Mouse (Mus musculus): ENCODE measurements around the gene Pald1. TPM values are rescaled to one million over a fixed set of nuclear protein-coding genes. Genes with fewer than 3 reads are reported as not detected.

Pald1 gene
- polyA plus RNA-seq, 1 experiment from 2014 or later: 19.5 TPM

DNA sequence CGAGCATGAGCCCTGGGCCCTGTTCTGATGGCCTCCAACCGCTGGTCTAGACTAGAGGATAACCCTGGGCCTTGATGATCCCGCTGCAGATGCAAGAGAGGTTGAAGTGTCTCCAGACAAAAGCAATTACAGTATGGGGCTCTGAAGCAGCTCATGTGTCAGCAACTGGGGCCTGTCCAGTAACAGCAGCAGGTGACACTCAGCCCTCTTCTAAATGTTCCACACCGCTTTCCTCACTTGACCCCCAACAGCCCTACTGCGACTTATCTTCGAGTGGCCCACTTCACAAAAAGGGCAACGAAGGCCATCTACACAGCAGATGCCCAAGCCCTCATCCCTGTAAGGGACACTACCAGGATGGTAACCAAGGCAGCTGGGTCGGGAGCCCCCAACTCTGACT is 38.2 kb downstream of the Pald1 start:
- Histone ChIP-seq H3K9ac (ENCODE audit: low read length) (no peak overlapping the region), H3K4me3 (ENCODE audit: control insufficient read depth in 1 of 2, insufficient read depth in 1 of 2, low read depth in 1 of 2, low read length in 2 of 2) (no peak overlapping the region), H3K4me2 (ENCODE audit: low read length) (no peak overlapping the region), H3K4me1 (ENCODE audit: control insufficient read depth in 2 of 2, insufficient read depth in 2 of 2, low read length in 2 of 2) (peaks cover 15 to 26% of the 10 kb centered on the region in 2 experiments), H3K36me3 (ENCODE audit: control insufficient read depth, insufficient read depth, low read length) (peaks cover 77% of the 10 kb centered on the region), H3K27ac (replicated peaks in 1 of 2; ENCODE audit: control insufficient read depth in 1 of 2, insufficient read depth in 1 of 2, low read depth in 2 of 2, low read length in 2 of 2) (no peak overlapping the region), H3K27me3 (ENCODE audit: control insufficient read depth, insufficient read depth, low read length) (no peaks in the 10 kb centered on the region), H3K9me3 (ENCODE audit: control insufficient read depth, low read length) (0 out of 2 replicates have a peak, but pooled peaks cover 3% of the 10 kb centered on the region)
- WGBS: 36% methylated on average over 8 of the region's 8 CpGs
- no peak for ATAC-seq (ENCODE audit: insufficient number of reproducible peaks, insufficient read depth, low FRiP score, low read depth)

DNA sequence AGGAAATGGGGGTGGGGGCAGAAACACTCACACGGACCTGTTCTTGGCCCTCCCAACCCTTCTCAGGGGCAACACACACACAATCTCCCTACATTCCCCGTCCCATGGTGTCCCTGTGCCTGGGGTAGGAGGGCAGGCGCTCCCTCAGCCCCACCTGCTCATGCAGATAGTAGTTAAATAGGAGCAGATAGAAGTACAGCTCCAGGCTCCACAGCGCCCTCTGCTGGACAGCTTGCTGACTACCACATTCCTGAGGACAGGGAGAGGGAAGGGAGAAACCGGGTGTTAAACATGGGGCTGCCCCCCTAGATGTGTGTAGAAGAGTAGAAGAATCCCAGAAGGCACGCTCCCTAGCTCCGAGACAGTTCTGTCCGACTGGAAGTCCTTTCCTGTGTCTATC is 39.4 kb downstream of the Pald1 start:
- ATAC-seq (ENCODE audit: insufficient number of reproducible peaks, insufficient read depth, low FRiP score, low read depth): no peak
- WGBS: 71% methylated on average over 8 of the region's 8 CpGs

DNA sequence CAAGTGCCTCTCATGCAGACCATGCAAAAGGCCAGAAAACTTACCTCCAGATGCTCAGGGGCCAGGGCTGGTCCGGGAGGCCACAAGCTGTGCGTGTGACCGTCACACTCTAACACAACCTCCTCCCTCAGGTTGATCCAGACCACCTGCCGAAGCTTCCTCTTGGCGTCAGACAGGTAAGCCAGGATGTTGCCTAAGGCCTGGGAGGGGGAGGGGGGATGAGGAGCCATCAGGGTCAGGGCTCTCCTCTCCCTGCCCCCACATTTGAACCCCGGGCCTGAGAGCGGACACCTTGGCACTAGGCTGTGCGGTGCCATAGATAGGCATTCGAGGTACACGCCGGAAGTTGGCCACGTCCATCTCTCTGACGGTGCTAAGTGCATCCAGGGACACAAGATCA is 40.6 kb downstream of the Pald1 start:
- no peak for ATAC-seq (ENCODE audit: insufficient number of reproducible peaks, insufficient read depth, low FRiP score, low read depth)
- WGBS: 90% methylated on average over 13 of the region's 13 CpGs
- H3K27ac ChIP-seq (replicated peaks in 1 of 2; ENCODE audit: control insufficient read depth in 1 of 2, insufficient read depth in 1 of 2, low read depth in 2 of 2, low read length in 2 of 2): no peak overlapping the region
- no peak overlapping the region for H3K4me3 ChIP-seq (ENCODE audit: control insufficient read depth in 1 of 2, insufficient read depth in 1 of 2, low read depth in 1 of 2, low read length in 2 of 2)
- H3K36me3 ChIP-seq (ENCODE audit: control insufficient read depth, insufficient read depth, low read length): peaks cover 70% of the 10 kb centered on the region
- 0 out of 2 replicates have a peak, but pooled peaks cover 3% of the 10 kb centered on the region for H3K9me3 ChIP-seq (ENCODE audit: control insufficient read depth, low read length)
- no peaks in the 10 kb centered on the region for H3K27me3 ChIP-seq (ENCODE audit: control insufficient read depth, insufficient read depth, low read length)
- no peak overlapping the region for H3K9ac ChIP-seq (ENCODE audit: low read length)
- H3K4me2 ChIP-seq (ENCODE audit: low read length): no peak overlapping the region
- peaks cover 15 to 26% of the 10 kb centered on the region in 2 experiments for H3K4me1 ChIP-seq (ENCODE audit: control insufficient read depth in 2 of 2, insufficient read depth in 2 of 2, low read length in 2 of 2)

More for the DNA sequence above, 39.4 kb downstream of the Pald1 start:
- Histone ChIP-seq H3K4me3 (ENCODE audit: control insufficient read depth in 1 of 2, insufficient read depth in 1 of 2, low read depth in 1 of 2, low read length in 2 of 2) (no peak overlapping the region), H3K9me3 (ENCODE audit: control insufficient read depth, low read length) (0 out of 2 replicates have a peak, but pooled peaks cover 3% of the 10 kb centered on the region), H3K27me3 (ENCODE audit: control insufficient read depth, insufficient read depth, low read length) (no peaks in the 10 kb centered on the region), H3K36me3 (ENCODE audit: control insufficient read depth, insufficient read depth, low read length) (peaks cover 74% of the 10 kb centered on the region), H3K4me2 (ENCODE audit: low read length) (no peak overlapping the region), H3K4me1 (ENCODE audit: control insufficient read depth in 2 of 2, insufficient read depth in 2 of 2, low read length in 2 of 2) (peaks cover 15 to 26% of the 10 kb centered on the region in 2 experiments), H3K27ac (replicated peaks in 1 of 2; ENCODE audit: control insufficient read depth in 1 of 2, insufficient read depth in 1 of 2, low read depth in 2 of 2, low read length in 2 of 2) (no peak overlapping the region), H3K9ac (ENCODE audit: low read length) (no peak overlapping the region)

DNA sequence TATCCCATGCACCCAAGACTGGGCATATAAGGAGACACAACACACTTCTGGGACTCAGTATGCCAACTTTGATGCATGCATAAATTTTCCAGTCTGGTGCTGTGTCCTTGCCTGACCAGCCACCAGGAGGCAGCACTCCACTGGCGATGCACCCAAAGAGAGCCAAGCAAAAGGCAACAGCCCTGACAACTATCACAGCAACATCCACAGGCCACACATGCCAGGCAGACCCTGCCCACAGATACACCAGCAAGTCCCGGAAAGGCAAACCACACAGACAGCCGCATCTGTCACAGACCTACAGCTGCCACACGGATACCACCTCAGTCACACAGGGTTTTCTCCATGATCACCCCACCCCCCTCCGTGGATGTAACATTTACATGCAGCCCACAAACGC is 41.8 kb downstream of the Pald1 start:
- H3K27ac ChIP-seq (replicated peaks in 1 of 2; ENCODE audit: control insufficient read depth in 1 of 2, insufficient read depth in 1 of 2, low read depth in 2 of 2, low read length in 2 of 2): no peak overlapping the region
- ATAC-seq (ENCODE audit: insufficient number of reproducible peaks, insufficient read depth, low FRiP score, low read depth): no peak
- peaks cover 71% of the 10 kb centered on the region for H3K36me3 ChIP-seq (ENCODE audit: control insufficient read depth, insufficient read depth, low read length)

DNA sequence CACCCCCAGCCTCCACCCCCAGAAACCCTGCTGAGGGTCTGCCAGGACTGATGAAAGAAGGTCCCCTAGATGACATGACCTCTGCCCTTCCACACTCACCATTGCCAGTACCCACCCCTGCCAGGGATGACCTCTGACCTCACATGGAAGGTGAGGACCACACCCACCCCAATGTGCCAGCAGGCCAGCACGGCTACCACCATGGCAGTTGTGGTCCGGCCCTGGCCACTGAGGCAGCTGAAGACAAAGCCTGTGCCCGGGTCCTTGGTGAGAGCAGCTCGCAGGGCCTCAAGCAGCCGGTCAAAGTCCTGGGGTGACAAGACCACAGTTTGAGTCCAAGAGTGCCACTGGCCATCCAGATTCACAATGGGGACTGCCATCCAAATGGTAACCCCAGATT is 42.3 kb downstream of the Pald1 start:
- H3K4me3 ChIP-seq (ENCODE audit: control insufficient read depth in 1 of 2, insufficient read depth in 1 of 2, low read depth in 1 of 2, low read length in 2 of 2): no peak overlapping the region
- 94% methylated on average over 5 of the region's 5 CpGs for WGBS
- no peak overlapping the region for H3K4me2 ChIP-seq (ENCODE audit: low read length)
- H3K27ac ChIP-seq (replicated peaks in 1 of 2; ENCODE audit: control insufficient read depth in 1 of 2, insufficient read depth in 1 of 2, low read depth in 2 of 2, low read length in 2 of 2): no peak overlapping the region
- H3K9ac ChIP-seq (ENCODE audit: low read length): no peak overlapping the region
- no peaks in the 10 kb centered on the region for H3K27me3 ChIP-seq (ENCODE audit: control insufficient read depth, insufficient read depth, low read length)
- 0 out of 2 replicates have a peak, but pooled peaks cover 3% of the 10 kb centered on the region for H3K9me3 ChIP-seq (ENCODE audit: control insufficient read depth, low read length)
- ATAC-seq (ENCODE audit: insufficient number of reproducible peaks, insufficient read depth, low FRiP score, low read depth): no peak
- H3K4me1 ChIP-seq (ENCODE audit: control insufficient read depth in 2 of 2, insufficient read depth in 2 of 2, low read length in 2 of 2): peaks cover 12 to 13% of the 10 kb centered on the region in 2 experiments
- peaks cover 71% of the 10 kb centered on the region for H3K36me3 ChIP-seq (ENCODE audit: control insufficient read depth, insufficient read depth, low read length)

More for the DNA sequence above, 41.8 kb downstream of the Pald1 start:
- Histone ChIP-seq H3K9me3 (ENCODE audit: control insufficient read depth, low read length) (0 out of 2 replicates have a peak, but pooled peaks cover 3% of the 10 kb centered on the region), H3K4me2 (ENCODE audit: low read length) (no peak overlapping the region), H3K4me3 (ENCODE audit: control insufficient read depth in 1 of 2, insufficient read depth in 1 of 2, low read depth in 1 of 2, low read length in 2 of 2) (no peak overlapping the region), H3K4me1 (ENCODE audit: control insufficient read depth in 2 of 2, insufficient read depth in 2 of 2, low read length in 2 of 2) (peaks cover 15 to 18% of the 10 kb centered on the region in 2 experiments), H3K27me3 (ENCODE audit: control insufficient read depth, insufficient read depth, low read length) (no peaks in the 10 kb centered on the region), H3K9ac (ENCODE audit: low read length) (no peak overlapping the region)
- 68% methylated on average over 6 of the region's 6 CpGs for WGBS

DNA sequence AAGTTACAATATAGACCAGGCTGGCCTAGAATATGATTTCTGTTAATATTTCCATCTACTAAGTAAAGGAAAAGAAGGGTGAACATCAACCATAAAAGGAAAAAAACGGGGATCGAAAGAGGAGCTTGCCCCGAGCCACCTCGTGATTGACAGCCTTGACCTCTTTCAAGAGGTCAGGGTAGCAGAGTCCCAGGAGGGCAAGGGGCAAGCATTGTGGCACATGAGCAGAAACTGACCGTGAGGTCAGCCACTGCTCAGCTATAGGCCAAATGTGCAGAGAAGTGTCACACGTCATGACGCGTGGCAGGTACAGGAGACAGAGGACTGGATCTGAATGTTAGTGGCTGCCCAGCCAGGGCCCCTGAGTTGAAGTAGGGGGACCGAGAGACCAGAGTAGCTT is 43.1 kb downstream of the Pald1 start:
- 0 out of 2 replicates have a peak, but pooled peaks cover 3% of the 10 kb centered on the region for H3K9me3 ChIP-seq (ENCODE audit: control insufficient read depth, low read length)
- no peak overlapping the region for H3K4me3 ChIP-seq (ENCODE audit: control insufficient read depth in 1 of 2, insufficient read depth in 1 of 2, low read depth in 1 of 2, low read length in 2 of 2)
- no peak for ATAC-seq (ENCODE audit: insufficient number of reproducible peaks, insufficient read depth, low FRiP score, low read depth)
- H3K36me3 ChIP-seq (ENCODE audit: control insufficient read depth, insufficient read depth, low read length): peaks cover 73% of the 10 kb centered on the region
- H3K4me2 ChIP-seq (ENCODE audit: low read length): no peak overlapping the region
- H3K27me3 ChIP-seq (ENCODE audit: control insufficient read depth, insufficient read depth, low read length): no peaks in the 10 kb centered on the region
- no peak overlapping the region for H3K9ac ChIP-seq (ENCODE audit: low read length)
- H3K27ac ChIP-seq (replicated peaks in 1 of 2; ENCODE audit: control insufficient read depth in 1 of 2, insufficient read depth in 1 of 2, low read depth in 2 of 2, low read length in 2 of 2): no peak overlapping the region
- 77% methylated on average over 9 of the region's 9 CpGs for WGBS
- H3K4me1 ChIP-seq (ENCODE audit: control insufficient read depth in 2 of 2, insufficient read depth in 2 of 2, low read length in 2 of 2): peaks cover 6 to 7% of the 10 kb centered on the region in 2 experiments

DNA sequence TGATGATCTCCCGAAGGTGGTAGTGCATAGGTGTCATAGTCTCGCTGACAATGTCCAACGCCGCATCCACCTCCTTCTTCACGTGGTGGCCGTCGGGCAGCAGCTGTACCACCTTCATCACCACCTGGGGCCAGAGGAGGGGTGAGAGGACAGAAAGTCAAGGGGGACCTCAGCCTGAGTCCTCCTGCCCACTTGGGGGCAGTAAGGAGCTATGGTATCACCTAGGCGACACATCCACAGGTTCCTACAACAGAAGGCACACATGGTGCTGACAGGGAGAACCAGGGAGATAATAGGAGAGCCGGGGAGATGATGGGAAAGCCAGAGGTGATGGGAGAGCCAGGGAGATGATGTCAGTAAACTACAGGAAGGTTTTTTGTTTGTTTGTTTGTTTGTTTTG is 44.1 kb downstream of the Pald1 start:
- Histone ChIP-seq H3K4me2 (ENCODE audit: low read length) (no peak overlapping the region), H3K4me3 (ENCODE audit: control insufficient read depth in 1 of 2, insufficient read depth in 1 of 2, low read depth in 1 of 2, low read length in 2 of 2) (no peak overlapping the region), H3K36me3 (ENCODE audit: control insufficient read depth, insufficient read depth, low read length) (peaks cover 80% of the 10 kb centered on the region), H3K4me1 (ENCODE audit: control insufficient read depth in 2 of 2, insufficient read depth in 2 of 2, low read length in 2 of 2) (no peaks in the 10 kb centered on the region), H3K27ac (replicated peaks in 1 of 2; ENCODE audit: control insufficient read depth in 1 of 2, insufficient read depth in 1 of 2, low read depth in 2 of 2, low read length in 2 of 2) (no peak overlapping the region), H3K27me3 (ENCODE audit: control insufficient read depth, insufficient read depth, low read length) (no peaks in the 10 kb centered on the region), H3K9me3 (ENCODE audit: control insufficient read depth, low read length) (0 out of 2 replicates have a peak, but pooled peaks cover 3% of the 10 kb centered on the region), H3K9ac (ENCODE audit: low read length) (no peak overlapping the region)
- 82% methylated on average over 9 of the region's 9 CpGs for WGBS
- no peak for ATAC-seq (ENCODE audit: insufficient number of reproducible peaks, insufficient read depth, low FRiP score, low read depth)

DNA sequence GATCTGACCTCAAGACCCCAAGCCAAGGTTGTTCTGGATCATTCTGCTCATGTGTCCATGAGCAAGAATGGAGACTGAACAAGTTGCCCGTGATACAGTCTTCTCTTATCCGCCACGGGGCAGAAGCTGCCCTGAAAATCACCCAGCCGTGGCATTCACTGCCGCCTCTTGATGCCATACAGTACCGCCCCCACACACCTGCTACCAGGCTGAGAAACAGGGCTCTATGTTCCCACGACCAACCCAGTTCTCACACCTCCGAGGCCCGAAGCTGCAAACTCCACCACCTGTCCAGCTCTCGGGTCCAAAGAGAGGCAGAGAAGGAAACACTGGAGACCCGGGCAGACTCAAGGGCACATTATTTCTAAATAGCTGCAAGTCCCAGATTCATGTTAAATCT is 45.7 kb downstream of the Pald1 start:
- peaks cover 79% of the 10 kb centered on the region for H3K36me3 ChIP-seq (ENCODE audit: control insufficient read depth, insufficient read depth, low read length)
- H3K27me3 ChIP-seq (ENCODE audit: control insufficient read depth, insufficient read depth, low read length): no peaks in the 10 kb centered on the region
- no peaks in the 10 kb centered on the region for H3K4me1 ChIP-seq (ENCODE audit: control insufficient read depth in 2 of 2, insufficient read depth in 2 of 2, low read length in 2 of 2)
- H3K4me2 ChIP-seq (ENCODE audit: low read length): no peak overlapping the region
- H3K9me3 ChIP-seq (ENCODE audit: control insufficient read depth, low read length): no peaks in the 10 kb centered on the region
- H3K27ac ChIP-seq (replicated peaks in 1 of 2; ENCODE audit: control insufficient read depth in 1 of 2, insufficient read depth in 1 of 2, low read depth in 2 of 2, low read length in 2 of 2): no peak overlapping the region
- ATAC-seq (ENCODE audit: insufficient number of reproducible peaks, insufficient read depth, low FRiP score, low read depth): no peak
- no peak overlapping the region for H3K4me3 ChIP-seq (ENCODE audit: control insufficient read depth in 1 of 2, insufficient read depth in 1 of 2, low read depth in 1 of 2, low read length in 2 of 2)
- no peak overlapping the region for H3K9ac ChIP-seq (ENCODE audit: low read length)
- WGBS: 89% methylated on average over 11 of the region's 11 CpGs
